Mouse (Mus musculus) liver, adult (tissue): ENCODE measurements around the gene Nolc1.

ENCODE experiments used
- GATA4 ChIP-seq: IDR thresholded peaks from 2 replicates; pipeline ENCODE4 v1.6.1; 2014; ENCODE audit warnings: mild to moderate bottlenecking, low read length; ENCODE audit not compliant: insufficient replicate concordance

The Nolc1 gene

GRCm38 (mm10) chr19:46099561-46099960 is 23.9 kb downstream of the Nolc1 start:
- TF ChIP-seq GATA4, result no peak

DNA sequence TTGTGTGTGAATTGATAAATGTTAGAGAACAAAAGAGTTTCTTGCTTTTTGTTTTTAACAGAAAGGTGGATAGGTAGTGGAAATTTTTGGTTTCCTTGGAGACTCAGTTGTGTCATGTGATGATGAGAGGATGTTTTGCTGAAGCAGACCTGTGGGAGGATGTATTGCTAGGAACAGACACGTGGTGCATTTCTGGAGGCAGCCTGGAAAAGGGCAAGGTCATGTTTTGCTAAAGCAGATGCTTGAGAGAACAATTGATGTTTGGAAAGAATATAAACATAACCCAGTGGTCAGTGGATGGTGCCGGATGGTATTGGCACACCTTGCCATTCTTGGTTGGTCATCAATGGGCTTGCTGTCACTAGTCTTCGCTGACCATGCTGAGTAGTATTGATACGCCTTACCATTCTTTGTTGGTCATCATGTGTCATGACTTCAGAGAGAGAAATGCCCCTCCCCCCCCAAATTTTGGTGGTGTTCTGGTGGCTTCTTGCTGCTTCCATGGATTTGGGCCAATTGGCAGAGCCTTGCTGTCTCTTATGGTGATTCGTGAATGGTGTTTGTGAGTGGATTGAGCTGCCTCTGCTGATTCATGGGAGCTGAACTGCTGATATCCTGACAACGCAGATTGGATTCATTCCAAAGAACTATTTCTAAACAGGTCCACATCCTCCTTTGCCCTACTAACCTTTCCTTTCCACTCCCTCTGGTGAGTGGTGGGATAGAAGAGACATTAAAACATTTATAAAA is 27.9 kb downstream of the Nolc1 start:
- TF ChIP-seq GATA4, result no peak

DNA sequence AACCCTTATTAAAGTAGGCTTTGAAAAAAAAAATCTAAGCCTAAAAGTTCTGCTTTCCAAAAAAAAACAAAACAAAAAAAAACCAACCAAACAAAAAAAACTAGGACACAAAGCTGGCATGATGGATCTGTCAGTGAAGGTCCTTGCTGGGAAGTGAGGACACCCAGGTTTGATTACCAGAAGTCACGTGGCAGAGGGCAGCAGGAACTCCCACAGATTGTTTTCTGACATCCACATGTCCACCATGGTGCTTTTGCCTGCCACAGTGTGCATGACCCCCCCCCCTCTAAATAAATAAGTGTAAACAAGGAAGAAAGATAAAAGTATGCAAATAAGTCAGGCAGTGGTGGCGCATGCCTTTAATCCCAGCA is 28.5 kb downstream of the Nolc1 start:
- no peak for TF ChIP-seq GATA4

GRCm38 (mm10) chr19:46110214-46110613 is 34.6 kb downstream of the Nolc1 start:
- peak; percentile 9; the same call in 1 of the 2 replicates for TF ChIP-seq GATA4

DNA sequence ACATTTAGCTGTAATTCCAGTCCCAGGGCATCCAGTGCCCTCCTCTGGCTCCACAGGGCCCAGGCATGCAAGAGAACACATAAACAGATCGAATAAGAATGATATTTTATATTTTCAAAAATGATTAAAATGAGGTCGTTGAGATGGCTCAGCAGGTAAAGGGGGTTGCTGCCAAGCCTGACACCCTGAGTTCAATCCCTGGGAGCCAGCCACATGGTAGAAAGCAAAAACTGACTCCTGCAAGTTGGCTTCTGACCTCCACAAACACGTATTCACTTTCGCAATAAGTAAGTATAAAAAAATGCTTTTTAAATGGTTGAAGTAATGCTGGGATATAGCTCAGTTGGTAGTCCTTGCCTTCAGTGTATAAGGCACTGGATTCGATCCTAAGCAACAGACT is 35.1 kb downstream of the Nolc1 start:
- no peak for TF ChIP-seq GATA4

DNA sequence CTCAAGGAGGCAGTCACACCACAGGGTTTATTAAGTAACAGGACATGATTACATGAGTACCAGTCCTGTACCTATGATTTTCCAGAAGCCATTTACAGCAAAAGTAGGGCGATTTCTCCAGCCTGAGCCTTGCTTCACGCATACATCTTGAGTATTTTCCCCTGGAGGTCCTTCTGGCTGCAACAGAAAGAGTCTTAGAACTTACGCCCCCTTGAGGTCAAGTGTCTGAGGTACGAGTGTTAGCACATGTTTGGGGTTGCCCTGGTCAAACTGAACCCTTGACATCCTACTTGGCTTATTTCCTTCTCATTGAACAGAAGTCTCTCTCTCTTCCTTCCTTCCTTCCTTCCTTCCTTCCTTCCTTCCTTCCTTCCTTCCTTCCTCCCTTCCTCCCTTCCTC is 39.0 kb downstream of the Nolc1 start:
- TF ChIP-seq GATA4, result no peak

DNA sequence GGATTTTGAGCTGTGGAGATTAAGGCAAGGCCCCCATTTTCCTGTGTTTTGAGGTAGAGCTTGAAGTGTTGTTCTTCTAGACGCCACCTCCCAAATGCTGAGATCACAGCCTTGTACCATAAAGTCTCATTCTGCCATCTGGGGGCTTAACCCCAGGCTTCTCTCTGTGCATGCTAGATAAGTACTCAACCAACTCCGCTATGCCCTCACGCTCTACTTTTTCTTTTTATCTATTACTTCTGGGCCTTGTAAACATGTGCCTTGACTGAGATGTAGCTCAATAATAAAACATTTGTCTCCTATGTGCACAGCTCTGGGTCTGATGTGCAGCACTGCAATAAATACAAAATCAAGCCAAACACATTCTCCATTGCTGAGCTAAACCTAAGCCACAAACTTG is 43.8 kb downstream of the Nolc1 start:
- no peak for TF ChIP-seq GATA4

DNA sequence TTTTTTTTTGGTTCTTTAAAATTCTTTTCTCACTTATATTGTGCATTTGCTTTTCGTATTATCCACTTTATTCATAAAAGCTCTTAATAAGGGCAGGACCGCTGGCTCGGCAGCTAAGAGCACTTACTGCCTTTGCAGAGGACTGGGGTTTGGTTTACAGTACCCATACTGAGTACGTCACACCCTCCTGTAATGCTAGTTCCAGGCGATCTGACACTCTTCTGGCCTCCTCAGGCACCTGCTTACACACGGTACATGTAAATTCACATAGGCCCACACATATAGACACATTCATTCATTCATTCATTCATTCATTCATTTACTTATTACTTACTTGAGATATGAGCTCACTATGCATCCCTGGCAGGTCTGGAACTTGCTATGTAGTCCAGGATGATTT is 45.2 kb downstream of the Nolc1 start:
- TF ChIP-seq GATA4, result no peak

GRCm38 (mm10) chr19:46123876-46124275 is 48.2 kb downstream of the Nolc1 start:
- no peak for TF ChIP-seq GATA4

GRCm38 (mm10) chr19:46124651-46125050 is 49.0 kb downstream of the Nolc1 start:
- TF ChIP-seq GATA4, result no peak

GRCm38 (mm10) chr19:46126301-46126700 is 50.6 kb downstream of the Nolc1 start:
- no peak for TF ChIP-seq GATA4

- no peak for TF ChIP-seq GATA4
These were observed 55.6 kb downstream of the Nolc1 start for GRCm38 (mm10) chr19:46131283-46131682.

DNA sequence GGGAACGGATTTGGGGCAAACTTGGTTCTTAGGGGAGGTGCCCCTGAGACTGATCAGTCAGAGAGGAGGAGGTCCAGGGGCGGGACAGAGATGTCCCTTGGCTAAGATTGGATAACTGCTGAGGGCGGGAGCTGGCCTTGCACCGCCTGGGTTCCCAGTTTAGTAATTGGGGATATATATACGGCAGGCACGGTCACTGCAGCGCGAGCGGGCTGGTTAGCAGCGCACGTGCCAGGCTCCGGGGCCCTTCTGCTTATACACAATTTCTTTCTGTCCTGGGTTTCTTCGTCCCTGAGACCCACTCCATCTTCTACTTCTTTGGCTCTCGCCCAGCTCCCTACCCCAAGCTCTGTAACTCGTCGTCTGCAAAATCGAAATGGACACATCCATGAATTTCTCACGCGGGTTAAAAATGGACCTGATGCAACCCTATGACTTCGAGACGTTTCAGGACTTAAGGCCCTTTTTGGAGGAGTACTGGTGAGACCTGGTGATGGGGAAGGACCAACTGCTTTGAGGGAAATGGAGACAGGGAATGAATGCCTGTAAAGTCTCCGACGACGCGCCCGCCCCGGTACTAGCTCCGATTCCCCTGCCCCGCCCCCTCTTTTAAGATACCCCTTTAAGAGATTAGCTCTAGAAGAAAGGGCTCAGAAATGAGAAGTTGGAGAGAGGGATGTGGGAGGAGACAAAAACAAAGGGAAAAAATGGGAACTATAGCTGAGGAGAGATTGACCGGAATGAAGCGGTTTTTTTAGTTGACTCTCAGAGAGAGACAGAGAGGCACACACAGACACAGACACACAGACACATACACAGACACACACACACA is 56.2 kb downstream of the Nolc1 start, which contains the start of gene Elovl3:
Elovl3 (plus strand) TSS at position 204 of the 832 bp plus-strand sequence.
- TF ChIP-seq GATA4, result no peak

GRCm38 (mm10) chr19:46132577-46132976 is 56.9 kb downstream of the Nolc1 start:
- no peak for TF ChIP-seq GATA4
